Mouse (Mus musculus) CH12.LX (cell line): Measurements from ENCODE around the gene Slc15a5. TPM values are rescaled to one million over a fixed set of nuclear protein-coding genes. Genes with fewer than 3 reads are reported as not detected.

Experiments used
- DNase-seq: peaks from one replicate; pipeline ENCODE4 v3.0.0-alpha.2; 2013; ENCODE audit errors: extremely low read depth
- H3K27ac ChIP-seq: 2 replicates; pipeline ENCODE4 v1.5.1; 2012; ENCODE audit warnings: low read depth, mild to moderate bottlenecking, control low read depth, moderate library complexity; ENCODE audit not compliant: insufficient read depth
- H3K27me3 ChIP-seq: replicated peaks from 2 replicates; pipeline ENCODE3; 2012; ENCODE audit warnings: inconsistent platforms
- H3K36me3 ChIP-seq, 2 experiments: replicated peaks in 1 of 2; 2 replicates each; pipeline versions ENCODE3 to v1.6.1; 2012; ENCODE audit warnings: inconsistent platforms in 1 of 2, low read length in 1 of 2, mild to moderate bottlenecking in 1 of 2, mixed read lengths in 1 of 2, moderate library complexity in 1 of 2; ENCODE audit not compliant: control insufficient read depth in 1 of 2, insufficient read depth in 1 of 2
- H3K4me1 ChIP-seq, 2 experiments: 2 replicates each; pipeline ENCODE4 v1.6.1; 2012; ENCODE audit warnings: inconsistent platforms in 1 of 2, moderate library complexity in 1 of 2; ENCODE audit not compliant: insufficient read depth in 2 of 2, control insufficient read depth in 1 of 2
- H3K4me2 ChIP-seq: 2 replicates; pipeline ENCODE4 v1.6.1; 2012; ENCODE audit warnings: low read depth, mild to moderate bottlenecking, control low read depth; ENCODE audit not compliant: poor library complexity, insufficient read depth, severe bottlenecking
- H3K4me3 ChIP-seq, 3 experiments: fragments of 150-350 bp in 1 of 3; sonication (generic) in 1 of 3; replicated peaks in 1 of 3; 2 replicates each; pipeline versions ENCODE3 to v1.5.1; 2011 to 2012; ENCODE audit warnings: low read depth in 2 of 3, low read length in 2 of 3, mild to moderate bottlenecking in 2 of 3, moderate library complexity in 2 of 3, control low read depth in 1 of 3, improper control_type of control experiment in 1 of 3, inconsistent platforms in 1 of 3, mixed read lengths in 1 of 3; ENCODE audit not compliant: poor library complexity in 1 of 3
- H3K79me2 ChIP-seq: replicated peaks from 2 replicates; pipeline ENCODE4 v1.6.1; 2012; ENCODE audit warnings: mild to moderate bottlenecking, moderate library complexity; ENCODE audit not compliant: control insufficient read depth, poor library complexity, insufficient read depth, severe bottlenecking; ENCODE audit errors: extremely low read depth
- H3K9ac ChIP-seq: 2 replicates; pipeline ENCODE4 v1.6.1; 2012; ENCODE audit warnings: low read depth, mild to moderate bottlenecking, control low read depth, moderate library complexity; ENCODE audit not compliant: insufficient read depth
- H3K9me3 ChIP-seq: replicated peaks from 2 replicates; pipeline ENCODE3; 2012; ENCODE audit warnings: low read length, inconsistent platforms, mixed read lengths
- CHD1 ChIP-seq: IDR thresholded peaks from 2 replicates; pipeline ENCODE4 v1.6.1; 2012; ENCODE audit warnings: low read depth, low read length, improper control_type of control experiment, inconsistent platforms
- CHD2 ChIP-seq: IDR thresholded peaks from 2 replicates; pipeline ENCODE4 v1.6.1; 2011; ENCODE audit warnings: low read length, improper control_type of control experiment
- CTCF ChIP-seq, 2 experiments: IDR thresholded peaks in 1 of 2; conservative IDR thresholded peaks in 1 of 2; 2 replicates each; pipeline ENCODE4 v1.5.1; 2011 to 2012; ENCODE audit warnings: low read depth in 2 of 2, low read length in 2 of 2, improper control_type of control experiment in 1 of 2, inconsistent platforms in 1 of 2, mild to moderate bottlenecking in 1 of 2, moderate library complexity in 1 of 2
- ETS1 ChIP-seq: conservative IDR thresholded peaks from 2 replicates; pipeline ENCODE4 v1.6.1; 2012; ENCODE audit warnings: low read depth, mild to moderate bottlenecking, inconsistent platforms, low read length, improper control_type of control experiment, moderate library complexity
- JUND ChIP-seq: conservative IDR thresholded peaks from 2 replicates; pipeline ENCODE4 v1.6.1; 2011; ENCODE audit warnings: low read depth, low read length, improper control_type of control experiment
- MAFK ChIP-seq: IDR thresholded peaks from 2 replicates; pipeline ENCODE4 v1.6.1; 2011; ENCODE audit warnings: low read length, improper control_type of control experiment; ENCODE audit not compliant: insufficient replicate concordance
- MAX ChIP-seq: IDR thresholded peaks from 2 replicates; pipeline ENCODE4 v1.6.1; 2011; ENCODE audit warnings: low read length, improper control_type of control experiment
- MEF2A ChIP-seq: IDR thresholded peaks from 2 replicates; pipeline ENCODE4 v1.6.1; 2014; ENCODE audit warnings: low read depth, mild to moderate bottlenecking, inconsistent platforms, low read length, improper control_type of control experiment, borderline replicate concordance
- MYC ChIP-seq: IDR thresholded peaks from 2 replicates; pipeline ENCODE4 v1.6.1; 2011; ENCODE audit warnings: low read depth, mild to moderate bottlenecking, improper control_type of control experiment, low read length
- NELFE ChIP-seq: IDR thresholded peaks from 2 replicates; pipeline ENCODE4 v1.6.1; 2011; ENCODE audit warnings: low read depth, low read length, improper control_type of control experiment
- NRF1 ChIP-seq: IDR thresholded peaks from 2 replicates; pipeline ENCODE4 v1.6.1; 2014; ENCODE audit warnings: low read depth, mild to moderate bottlenecking, inconsistent platforms, low read length, improper control_type of control experiment, moderate library complexity
- PAX5 ChIP-seq: IDR thresholded peaks from 2 replicates; pipeline ENCODE4 v1.6.1; 2012; ENCODE audit warnings: low read length, inconsistent platforms, mixed read lengths
- POLR2A ChIP-seq: IDR thresholded peaks from 2 replicates; pipeline ENCODE4 v1.6.1; 2011; ENCODE audit warnings: low read depth, mild to moderate bottlenecking, improper control_type of control experiment, low read length
- RAD21 ChIP-seq: IDR thresholded peaks from 2 replicates; pipeline ENCODE4 v1.6.1; 2011; ENCODE audit warnings: low read depth, mild to moderate bottlenecking, low read length, improper control_type of control experiment, moderate library complexity
- TBP ChIP-seq: conservative IDR thresholded peaks from 2 replicates; pipeline ENCODE4 v1.6.1; 2011; ENCODE audit warnings: low read depth, low read length, improper control_type of control experiment
- UBTF ChIP-seq: IDR thresholded peaks from 2 replicates; pipeline ENCODE4 v1.6.1; 2012; ENCODE audit warnings: low read depth, mild to moderate bottlenecking, inconsistent platforms, low read length, improper control_type of control experiment, moderate library complexity
- USF1 ChIP-seq: IDR thresholded peaks from 2 replicates; pipeline ENCODE4 v1.6.1; 2014; ENCODE audit warnings: low read depth, mild to moderate bottlenecking, inconsistent platforms, low read length, improper control_type of control experiment
- dilution Hi-C: fragments of 300-500 bp; cut with MboI; formaldehyde crosslinking; loops from 2 replicates; pipeline ENCODE4 v1.14.3; 2020; ENCODE audit warnings: low sequenced_read_pairs; ENCODE audit not compliant: extremely low pct_unique_long_range_greater_than_20kb, extremely low pct_ligation_motif_present
- in situ Hi-C: fragments of 300-500 bp; cut with MboI; formaldehyde crosslinking; loops from 3 replicates; pipeline ENCODE4 v1.14.3; 2019; ENCODE audit warnings: low sequenced_read_pairs, low pct_ligation_motif_present, low pct_unique_long_range_greater_than_20kb, mixed read lengths
- polyA plus RNA-seq: library from polyadenylated mRNA; unstranded; fragments of >175 nt; gene quantifications from 2 replicates; pipeline ENCODE4 v1.2.1, GENCODE M21; 2012; ENCODE audit warnings: low read depth; ENCODE audit not compliant: insufficient read length
- total RNA-seq, 2 experiments: library from RNA; depleted of rRNA; stranded (reverse); fragments of 300-350 nt in 1 of 2; fragments of >200 nt in 1 of 2; gene quantifications; 2 replicates each; pipeline ENCODE4 v1.2.3; 2012 to 2014

The Slc15a5 gene
- total and polyA plus RNA-seq, 3 experiments, result not detected

- Histone ChIP-seq H3K9ac (no peak overlapping the region), H3K4me1 (no peaks in the 10 kb centered on the region), H3K27ac (no peak overlapping the region), H3K36me3 (no peaks in the 10 kb centered on the region), H3K9me3 (peaks cover 38% of the 10 kb centered on the region), H3K4me2 (no peak overlapping the region), H3K79me2 (no peaks in the 10 kb centered on the region), H3K4me3 (no peak overlapping the region), H3K27me3 (no peaks in the 10 kb centered on the region)
- TF ChIP-seq CHD2 (no peak), ETS1 (no peak), NELFE (no peak), POLR2A (no peak), PAX5 (no peak)
- in situ Hi-C loops, result no loop called here
- DNase-seq, result no peak
- dilution Hi-C loops, result no loop called here
Measured at GRCm38 (mm10) chr6:138117496-138117895, 37.8 kb upstream of the Slc15a5 start.

- Histone ChIP-seq H3K4me2 (no peak overlapping the region), H3K4me1 (no peaks in the 10 kb centered on the region), H3K27me3 (no peaks in the 10 kb centered on the region), H3K27ac (no peak overlapping the region), H3K36me3 (no peaks in the 10 kb centered on the region), H3K9ac (no peak overlapping the region), H3K4me3 (no peak overlapping the region), H3K9me3 (peaks cover 61% of the 10 kb centered on the region)
- dilution Hi-C loops, result no loop called here
- in situ Hi-C loops, result no loop called here
- TF ChIP-seq PAX5 (no peak), NRF1 (no peak), CHD1 (no peak), UBTF (no peak), CTCF (conservative IDR thresholded peaks at IDR 0.05 in 1 of 2, IDR thresholded peaks at IDR 0.05 in 1 of 2; ENCODE audit: low read depth in 2 of 2, low read length in 2 of 2) (no peak), MEF2A (no peak), TBP (no peak), JUND (no peak), MYC (no peak), USF1 (no peak), MAFK (no peak), RAD21 (no peak), MAX (no peak)
- TF ChIP-seq, all 38 proteins: peak for 0
- H3K79me2 ChIP-seq, result no peaks in the 10 kb centered on the region
- no peak for DNase-seq
Measured at GRCm38 (mm10) chr6:138104559-138104958, 24.8 kb upstream of the Slc15a5 start.
